9 mouse cellular contexts compared by ENCODE assay signal in the genomic region with DNA sequence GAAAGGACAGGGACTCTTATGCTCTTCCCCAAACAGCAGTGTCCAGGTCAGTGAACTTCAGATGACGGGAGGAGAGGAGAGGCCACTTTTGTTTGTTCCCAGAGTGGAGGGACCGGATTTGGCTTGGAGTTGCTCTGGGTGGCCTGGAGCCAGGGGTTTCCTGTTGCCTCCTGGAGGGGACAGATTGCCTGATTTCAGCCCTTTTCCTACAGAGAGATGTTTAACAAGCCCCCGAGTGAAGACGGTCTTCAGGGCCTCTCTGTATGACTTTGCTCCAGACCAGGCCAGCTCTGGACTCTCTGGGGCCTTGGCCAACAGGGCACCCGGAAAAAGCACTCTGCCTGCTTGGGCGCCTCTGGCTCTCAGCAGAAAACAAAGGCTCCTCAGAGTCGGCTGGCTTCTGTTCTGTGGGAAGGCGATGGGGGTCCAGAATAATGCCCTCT. TPM values are rescaled to one million over a fixed set of nuclear protein-coding genes. Genes with fewer than 3 reads are reported as not detected.
DNase-seq lines count a peak whose midpoint lies in the region; ATAC-seq and TF ChIP-seq lines count a peak whose summit lies in the region.
"Had no signal": no experiment of that assay in that cellular context is flagged by ENCODE, and none has a peak within 500 bp of the region (broad histone marks: within the 10 kb centered on the region; RNA-seq: fewer than 3 reads in every experiment).

No protein-coding gene starts in this region.

- peak overlapping the region; percentile 81 for H3K9ac ChIP-seq in liver, adult 2 months (ENCODE audit: low read depth, low read length)
- no peak overlapping the region for H3K9ac ChIP-seq in embryonic facial prominence, embryonic 15.5 days
- H3K9ac ChIP-seq in heart, postnatal 0 days (replicated peaks; ENCODE audit: low read depth, low read length): peak overlapping the region; percentile 95

- H3K4me2 ChIP-seq in embryonic facial prominence, embryonic 15.5 days (replicated peaks): peak overlapping the region; percentile 91
- H3K4me2 ChIP-seq in heart, postnatal 0 days (ENCODE audit: low read depth, low read length): peak overlapping the region; percentile 91

- TF ChIP-seq CTCF in liver, adult 2 months (IDR thresholded peaks at IDR 0.05; ENCODE audit: low read depth, low read length): no peak
- TF ChIP-seq CTCF in heart, postnatal 0 days (IDR thresholded peaks at IDR 0.05; ENCODE audit: low read depth): no peak

- no peak for TF ChIP-seq POLR2A in liver, adult 2 months (IDR thresholded peaks at IDR 0.05; ENCODE audit: extremely low read depth, insufficient read depth, low read length)

- H3K4me1 ChIP-seq in liver, adult 2 months (ENCODE audit: control insufficient read depth, insufficient read depth, low read length): peaks cover 5% of the 10 kb centered on the region
- H3K4me1 ChIP-seq in embryonic facial prominence, embryonic 15.5 days: peaks cover 59% of the 10 kb centered on the region
- H3K4me1 ChIP-seq in heart, postnatal 0 days (ENCODE audit: control insufficient read depth, insufficient read depth): peaks cover 43% of the 10 kb centered on the region
- peaks cover 82% of the 10 kb centered on the region for H3K4me1 ChIP-seq in midbrain, embryonic 10.5 days

- H3K27me3 ChIP-seq in liver, adult 2 months (ENCODE audit: control insufficient read depth, insufficient read depth, low read length): no peaks in the 10 kb centered on the region
- peaks cover 27% of the 10 kb centered on the region for H3K27me3 ChIP-seq in embryonic facial prominence, embryonic 15.5 days
- H3K27me3 ChIP-seq in heart, postnatal 0 days (ENCODE audit: control insufficient read depth, insufficient read depth, low read length): no peaks in the 10 kb centered on the region
- H3K27me3 ChIP-seq in midbrain, embryonic 10.5 days (ENCODE audit: low read depth, poor library complexity, severe bottlenecking): peaks cover 33% of the 10 kb centered on the region
- H3K27me3 ChIP-seq: Patski had no signal

- no peak for ATAC-seq in embryonic facial prominence, embryonic 15.5 days (ENCODE audit: insufficient number of reproducible peaks, low FRiP score, low TSS enrichment, low read depth)
- ATAC-seq in heart, postnatal 0 days (ENCODE audit: insufficient read depth, low read depth): no peak

- DNase-seq in liver, adult 2 months (ENCODE audit: extremely low read depth, low read depth, low spot score): peak; percentile 93
- no peak for DNase-seq in liver
- DNase-seq in heart, postnatal 0 days (ENCODE audit: low spot score): peak; percentile 39
- DNase-seq in kidney, postnatal 14 days: peak; percentile 77
- DNase-seq in midbrain, embryonic 10.5 days (ENCODE audit: low spot score): no peak
- no peak for DNase-seq in thymus, postnatal 36 days
- no peak for DNase-seq in testis, postnatal 10 days (ENCODE audit: low spot score)

- 4% methylated on average over 8 of the region's 8 CpGs for WGBS in liver, adult 2 months
- 39% methylated on average over 8 of the region's 8 CpGs for WGBS in embryonic facial prominence, embryonic 15.5 days
- 8% methylated on average over 8 of the region's 8 CpGs for WGBS in heart, postnatal 0 days
- 51% methylated on average over 8 of the region's 8 CpGs for WGBS in midbrain, embryonic 10.5 days

- H3K4me3 ChIP-seq in liver, adult 2 months (ENCODE audit: insufficient read depth, low read depth, low read length): peak overlapping the region; percentile 98
- peak overlapping the region; percentile 58 for H3K4me3 ChIP-seq in embryonic facial prominence, embryonic 15.5 days (replicated peaks)
- H3K4me3 ChIP-seq in heart, postnatal 0 days (ENCODE audit: low read depth, low read length): peak overlapping the region; percentile 88
- peak overlapping the region; percentile 75 for H3K4me3 ChIP-seq in midbrain, embryonic 10.5 days

- no peak for TF ChIP-seq EP300 in heart, postnatal 0 days (IDR thresholded peaks at IDR 0.05; ENCODE audit: low read depth)

- H3K9me3 ChIP-seq in embryonic facial prominence, embryonic 15.5 days (replicated peaks): no peaks in the 10 kb centered on the region
- no peaks in the 10 kb centered on the region for H3K9me3 ChIP-seq in heart, postnatal 0 days (replicated peaks; ENCODE audit: control insufficient read depth, low read length)
- H3K9me3 ChIP-seq in midbrain, embryonic 10.5 days (replicated peaks): no peaks in the 10 kb centered on the region

- H3K36me3 ChIP-seq in liver, adult 2 months (ENCODE audit: control insufficient read depth, insufficient read depth, low read length): peaks cover 2% of the 10 kb centered on the region; the same call in 1 of the 2 replicates
- peaks cover 18% of the 10 kb centered on the region for H3K36me3 ChIP-seq in embryonic facial prominence, embryonic 15.5 days
- H3K36me3 ChIP-seq in heart, postnatal 0 days (replicated peaks; ENCODE audit: control insufficient read depth, insufficient read depth, low read length): peaks cover 33% of the 10 kb centered on the region
- peaks cover 56% of the 10 kb centered on the region for H3K36me3 ChIP-seq in midbrain, embryonic 10.5 days

- H3K79me2 ChIP-seq in liver, adult 2 months (ENCODE audit: control insufficient read depth, insufficient read depth, low read length): no peaks in the 10 kb centered on the region

- H3K27ac ChIP-seq in liver, adult 2 months (replicated peaks; ENCODE audit: insufficient read depth, low read depth, low read length): peak overlapping the region; percentile 94
- H3K27ac ChIP-seq in embryonic facial prominence, embryonic 15.5 days (replicated peaks): peak overlapping the region; percentile 75
- H3K27ac ChIP-seq in heart, postnatal 0 days (ENCODE audit: low read depth): peak overlapping the region; percentile 98
- peak overlapping the region; percentile 95 for H3K27ac ChIP-seq in midbrain, embryonic 10.5 days (replicated peaks)

RNA-seq across cellular contexts. Expression of a gene that starts 1.5 kb away (rescaled TPM):
- 24.3 and 37.3 TPM in 2 replicates for total RNA-seq in liver, adult 2 months (2014; rRNA removed)
- polyA plus RNA-seq in liver, adult 2 months (2012; rRNA removed): 217 and 245 TPM in 2 replicates
- polyA plus RNA-seq in embryonic facial prominence, embryonic 15.5 days (2015; fragmentation: Nextera tagmentation; extraction: Ambion mirVana): 150 and 162 TPM in 2 replicates
- 1,394 and 1,556 TPM in 2 replicates for total RNA-seq in heart, postnatal 0 days (2014; rRNA removed; ENCODE audit: low replicate concordance)
- polyA plus RNA-seq in heart, postnatal 0 days (2015; fragmentation: Nextera tagmentation; extraction: Ambion mirVana): 2,321 and 2,395 TPM in 2 replicates
- polyA plus RNA-seq in midbrain, embryonic 10.5 days (2016; fragmentation: Nextera tagmentation; extraction: Ambion mirVana): 278 and 293 TPM in 2 replicates

RNA-seq across cellular contexts. Expression of a gene that starts 4.6 kb away (rescaled TPM):
- 18.3 and 22.2 TPM in 2 replicates for total RNA-seq in liver, adult 2 months (2014; rRNA removed)
- polyA plus RNA-seq in liver, adult 2 months (2012; rRNA removed): 17.5 and 25.0 TPM in 2 replicates
- polyA plus RNA-seq in embryonic facial prominence, embryonic 15.5 days (2015; fragmentation: Nextera tagmentation; extraction: Ambion mirVana): 436 and 462 TPM in 2 replicates
- 286 and 487 TPM in 2 replicates for total RNA-seq in heart, postnatal 0 days (2014; rRNA removed; ENCODE audit: low replicate concordance)
- 831 and 871 TPM in 2 replicates for polyA plus RNA-seq in heart, postnatal 0 days (2015; fragmentation: Nextera tagmentation; extraction: Ambion mirVana)
- polyA plus RNA-seq in midbrain, embryonic 10.5 days (2016; fragmentation: Nextera tagmentation; extraction: Ambion mirVana): 80.0 and 96.6 TPM in 2 replicates

RNA-seq across cellular contexts. Expression of a gene that starts 14.7 kb away (rescaled TPM):
- total RNA-seq in liver, adult 2 months (2014; rRNA removed): 0.09 and 0.34 TPM in 2 replicates
- 0.15 and 0.45 TPM in 2 replicates for polyA plus RNA-seq in liver, adult 2 months (2012; rRNA removed)
- polyA plus RNA-seq in embryonic facial prominence, embryonic 15.5 days (2015; fragmentation: Nextera tagmentation; extraction: Ambion mirVana): 29.6 and 36.8 TPM in 2 replicates
- total RNA-seq in heart, postnatal 0 days (2014; rRNA removed; ENCODE audit: low replicate concordance): 6.7 and 16.5 TPM in 2 replicates
- polyA plus RNA-seq in heart, postnatal 0 days (2015; fragmentation: Nextera tagmentation; extraction: Ambion mirVana): 4.5 and 4.9 TPM in 2 replicates
- 58.0 and 61.3 TPM in 2 replicates for polyA plus RNA-seq in midbrain, embryonic 10.5 days (2016; fragmentation: Nextera tagmentation; extraction: Ambion mirVana)

RNA-seq across cellular contexts. Expression of a gene that starts 43.5 kb away (rescaled TPM):
- 6.0 and 8.9 TPM in 2 replicates for total RNA-seq in liver, adult 2 months (2014; rRNA removed)
- polyA plus RNA-seq in liver, adult 2 months (2012; rRNA removed): 24.3 and 31.7 TPM in 2 replicates
- 14.7 and 15.6 TPM in 2 replicates for polyA plus RNA-seq in embryonic facial prominence, embryonic 15.5 days (2015; fragmentation: Nextera tagmentation; extraction: Ambion mirVana)
- total RNA-seq in heart, postnatal 0 days (2014; rRNA removed; ENCODE audit: low replicate concordance): 26.3 and 32.0 TPM in 2 replicates
- 10.9 and 11.8 TPM in 2 replicates for polyA plus RNA-seq in heart, postnatal 0 days (2015; fragmentation: Nextera tagmentation; extraction: Ambion mirVana)
- polyA plus RNA-seq in midbrain, embryonic 10.5 days (2016; fragmentation: Nextera tagmentation; extraction: Ambion mirVana): 18.3 and 20.5 TPM in 2 replicates

RNA-seq across cellular contexts. Expression of a gene that starts 44.2 kb away (rescaled TPM):
- not detected in 2 replicates for total RNA-seq in liver, adult 2 months (2014; rRNA removed)
- polyA plus RNA-seq in liver, adult 2 months (2012; rRNA removed): not detected in 2 replicates
- 17.0 and 17.5 TPM in 2 replicates for polyA plus RNA-seq in embryonic facial prominence, embryonic 15.5 days (2015; fragmentation: Nextera tagmentation; extraction: Ambion mirVana)
- total RNA-seq in heart, postnatal 0 days (2014; rRNA removed; ENCODE audit: low replicate concordance): 0.97 and 4.8 TPM in 2 replicates
- polyA plus RNA-seq in heart, postnatal 0 days (2015; fragmentation: Nextera tagmentation; extraction: Ambion mirVana): 1.2 TPM in 2 replicates
- 19.0 and 22.0 TPM in 2 replicates for polyA plus RNA-seq in midbrain, embryonic 10.5 days (2016; fragmentation: Nextera tagmentation; extraction: Ambion mirVana)

Comparison
In these comparisons a context has a peak if more than half of its experiments do, and no peak if none do; other contexts are left out.
1. DNase-seq: peak in liver, adult 2 months (single experiment), heart, postnatal 0 days (single experiment) and kidney, postnatal 14 days (single experiment); none in liver (single experiment), midbrain, embryonic 10.5 days (single experiment), thymus, postnatal 36 days (0 of 2) and testis, postnatal 10 days (single experiment).
2. Peak in every context shown above with its lines, with median percentiles within 50 percentile points of each other: H3K27ac ChIP-seq and H3K4me3 ChIP-seq.